Mouse (Mus musculus): Measurements from ENCODE around the gene Mthfd1.

The Mthfd1 gene

DNA sequence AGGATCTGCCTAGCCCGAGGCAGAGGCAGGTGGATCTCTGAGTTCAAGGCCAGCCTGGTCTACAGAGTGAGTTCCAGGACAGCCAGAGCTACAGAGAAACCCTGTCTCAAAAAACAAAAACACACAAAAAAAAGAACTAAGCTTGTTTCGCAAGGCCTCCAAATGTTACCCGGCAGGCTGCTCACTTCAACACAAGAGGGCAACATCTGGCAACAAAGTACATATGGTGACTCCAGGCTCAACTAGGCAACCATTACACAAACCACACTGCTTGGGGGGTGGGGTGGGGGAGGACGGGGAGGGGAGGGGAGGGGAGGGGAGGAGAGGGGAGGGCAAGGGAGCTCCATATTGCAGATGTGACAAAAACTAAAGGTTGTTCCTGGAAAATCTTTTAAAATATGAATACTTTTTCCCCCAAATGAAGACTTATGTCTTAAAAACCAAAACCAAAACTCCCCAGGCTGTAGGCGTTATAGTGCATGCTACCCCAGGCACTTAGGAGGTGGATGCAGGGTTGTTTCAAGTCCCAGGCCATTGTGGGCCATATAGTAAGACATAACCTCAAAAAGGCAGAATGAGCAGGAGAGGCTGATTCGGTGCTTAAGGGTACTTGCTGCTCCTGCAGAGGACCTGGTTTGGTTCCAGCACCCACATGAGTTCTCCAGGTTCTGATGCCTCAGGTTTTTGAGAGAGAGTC is 90.8 kb downstream of the Mthfd1 start:
- DNase-seq (ENCODE audit: low read depth, low spot score) = no peak

DNA sequence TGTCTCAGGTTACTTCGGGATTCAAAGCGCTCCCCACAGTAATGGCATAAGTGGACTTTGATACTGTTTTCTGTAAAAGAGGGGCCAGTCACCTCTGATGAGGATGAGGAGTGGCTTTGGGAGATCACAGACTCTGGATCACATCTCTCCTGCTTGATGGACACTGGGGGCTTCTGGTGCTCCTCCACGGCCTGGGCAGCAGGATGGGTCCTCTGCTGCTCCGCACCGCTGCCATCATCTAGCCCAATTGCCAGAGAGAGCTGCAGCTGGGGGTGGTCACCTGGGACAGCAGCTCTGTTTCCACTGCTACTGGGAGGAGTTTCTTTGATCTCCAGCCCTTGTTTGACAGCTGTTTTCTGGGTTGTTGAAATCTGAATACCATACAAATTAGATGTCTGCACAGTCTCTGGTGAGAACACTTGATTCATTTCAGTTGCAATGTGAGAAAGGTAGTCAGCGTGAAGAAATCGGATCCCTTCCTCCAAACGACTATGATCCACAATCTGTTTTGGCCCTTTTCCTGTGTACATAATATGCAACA is 94.7 kb downstream of the Mthfd1 start:
- DNase-seq (ENCODE audit: low read depth, low spot score) = no peak

DNA sequence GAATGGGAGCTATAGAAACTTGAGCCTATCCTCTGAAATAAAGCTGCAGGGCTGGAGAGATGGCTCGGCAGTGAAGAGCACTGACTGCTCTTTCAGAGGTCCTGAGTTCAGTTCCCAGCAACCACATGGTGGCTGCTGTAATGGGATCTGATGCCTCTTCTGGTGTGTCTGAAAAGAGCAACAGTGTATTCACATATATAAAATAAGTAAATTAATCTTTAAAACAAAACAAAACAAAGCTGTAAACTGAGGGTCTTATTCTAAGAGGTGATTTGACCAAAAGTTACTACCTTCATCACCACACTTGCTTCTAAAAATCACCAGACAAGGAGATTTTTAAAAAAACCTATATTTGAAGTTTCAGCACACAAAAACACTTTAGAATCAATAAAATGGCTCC is 105.8 kb downstream of the Mthfd1 start:
- no peak for DNase-seq (ENCODE audit: low read depth, low spot score)

DNA sequence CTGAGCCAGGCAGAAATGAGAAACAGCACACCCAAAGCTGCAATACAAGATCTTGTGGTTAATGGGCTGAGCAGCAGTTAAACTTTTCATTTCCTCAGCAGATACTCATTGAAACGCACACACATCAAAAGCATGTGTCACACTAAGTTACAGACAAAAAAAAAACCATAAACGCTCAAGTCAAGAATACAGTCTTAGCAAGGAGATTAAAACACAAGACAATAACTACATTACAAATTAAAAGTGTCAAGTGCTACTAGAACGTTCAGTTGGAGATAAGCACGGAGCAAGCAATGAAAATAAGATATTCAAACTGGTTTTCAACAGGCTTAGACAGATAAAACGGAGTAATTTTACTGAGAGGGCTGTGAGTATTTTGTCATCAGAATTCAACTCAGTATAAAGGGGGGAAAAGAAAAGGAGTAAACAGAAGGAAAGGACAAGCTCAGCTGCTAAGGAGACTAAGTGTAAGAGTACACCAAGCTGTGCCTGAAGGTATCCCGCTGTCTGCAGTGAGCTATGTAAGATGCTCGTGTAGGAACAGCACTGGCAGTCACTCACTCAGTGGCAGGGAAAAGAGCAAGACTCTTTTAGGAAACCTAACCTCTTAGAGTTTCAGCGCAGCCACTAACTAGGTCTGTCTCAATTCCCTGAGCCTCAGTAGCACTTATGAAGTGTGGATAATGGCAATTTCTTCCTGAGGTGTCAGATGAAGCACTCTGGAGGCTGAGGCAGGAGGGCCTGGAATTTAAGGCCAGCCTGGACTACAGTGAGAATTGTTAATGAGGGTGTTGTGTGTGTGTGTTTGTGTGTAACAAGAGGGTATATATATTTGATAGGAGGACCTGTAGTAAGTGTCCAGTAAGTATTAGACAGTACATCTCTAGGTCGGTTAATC is 106.6 kb downstream of the Mthfd1 start:
- DNase-seq (ENCODE audit: low read depth, low spot score) = no peak

DNA sequence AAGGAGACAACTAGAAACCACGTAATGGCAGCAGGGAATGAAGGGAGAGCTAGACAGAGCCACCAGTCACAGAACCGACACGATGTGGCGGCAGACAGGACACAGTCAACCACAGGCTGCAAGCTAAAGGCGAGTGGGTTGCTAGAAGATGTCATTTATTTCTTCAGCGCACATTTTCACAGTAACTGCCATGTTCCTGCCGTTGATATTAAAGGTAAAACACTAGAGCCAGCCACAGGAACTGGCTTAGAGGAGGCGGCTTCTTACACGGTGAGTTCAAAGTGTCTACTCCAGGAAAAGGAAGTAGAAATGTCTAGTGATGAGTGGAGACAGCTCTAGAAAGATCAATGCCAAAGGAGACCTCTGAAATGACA is 107.2 kb downstream of the Mthfd1 start:
- DNase-seq (ENCODE audit: low read depth, low spot score) = no peak

DNA sequence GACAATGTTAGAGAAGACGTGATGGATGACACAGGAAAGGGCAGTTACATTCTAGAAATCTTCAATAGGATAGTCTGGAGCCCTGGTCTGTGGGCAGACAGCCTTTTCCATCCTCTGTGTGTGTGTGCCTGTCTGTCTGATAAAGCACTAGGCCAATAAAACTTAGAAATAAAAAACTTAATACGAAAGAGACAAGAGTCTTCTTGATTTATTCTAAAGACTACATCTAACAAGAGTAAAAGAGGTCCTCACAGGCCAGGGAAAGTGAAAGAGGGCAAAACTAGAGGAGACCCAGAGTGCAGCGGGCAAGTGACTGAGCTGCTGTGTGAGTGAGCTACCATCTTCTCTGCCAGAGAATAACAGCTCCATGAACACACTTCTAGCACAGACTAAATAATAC is 111.2 kb downstream of the Mthfd1 start:
- no peak for DNase-seq (ENCODE audit: low read depth, low spot score)

DNA sequence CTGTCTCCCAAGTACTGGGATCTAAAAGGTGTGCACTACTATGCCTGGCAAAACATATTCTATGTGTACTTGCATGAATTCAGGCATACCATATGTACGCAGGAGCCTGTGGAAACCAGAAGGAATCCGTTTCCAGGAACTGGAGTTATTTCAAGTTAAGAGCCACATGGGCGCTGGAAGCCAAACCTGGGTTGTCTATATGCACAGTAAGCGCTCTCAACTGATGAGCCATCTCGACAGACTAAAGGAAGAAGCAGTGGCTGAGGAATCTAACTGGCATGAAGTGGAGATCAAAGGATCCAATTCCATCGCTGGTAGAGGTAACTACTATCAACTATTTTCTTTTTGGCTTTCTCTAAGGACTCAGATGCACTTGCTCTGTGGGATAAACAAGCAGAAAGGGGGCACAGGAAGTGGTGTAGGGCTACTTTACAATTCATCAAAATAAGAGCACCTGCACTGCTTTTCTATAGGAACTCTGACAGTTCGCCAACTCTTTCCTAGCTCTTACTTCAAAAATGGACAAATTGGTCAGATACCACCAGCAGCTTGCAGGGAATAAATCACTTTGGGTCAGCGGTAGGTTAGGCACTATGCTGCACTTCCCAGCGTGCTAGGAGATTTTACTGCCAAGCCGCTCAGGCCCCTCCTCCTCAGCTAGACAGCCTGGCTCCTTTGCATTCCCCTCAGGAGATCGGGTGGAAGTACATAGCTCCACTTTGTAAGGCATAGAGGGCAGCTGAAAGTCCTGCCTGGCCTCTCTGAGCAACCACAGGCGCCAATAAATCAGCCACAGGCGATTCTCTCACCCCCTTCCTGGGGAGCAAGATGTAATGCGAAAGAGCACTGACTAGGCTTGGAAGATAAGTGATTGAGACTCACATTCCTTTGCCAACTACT is 112.2 kb downstream of the Mthfd1 start:
- DNase-seq (ENCODE audit: low read depth, low spot score) = peak; percentile 84

DNA sequence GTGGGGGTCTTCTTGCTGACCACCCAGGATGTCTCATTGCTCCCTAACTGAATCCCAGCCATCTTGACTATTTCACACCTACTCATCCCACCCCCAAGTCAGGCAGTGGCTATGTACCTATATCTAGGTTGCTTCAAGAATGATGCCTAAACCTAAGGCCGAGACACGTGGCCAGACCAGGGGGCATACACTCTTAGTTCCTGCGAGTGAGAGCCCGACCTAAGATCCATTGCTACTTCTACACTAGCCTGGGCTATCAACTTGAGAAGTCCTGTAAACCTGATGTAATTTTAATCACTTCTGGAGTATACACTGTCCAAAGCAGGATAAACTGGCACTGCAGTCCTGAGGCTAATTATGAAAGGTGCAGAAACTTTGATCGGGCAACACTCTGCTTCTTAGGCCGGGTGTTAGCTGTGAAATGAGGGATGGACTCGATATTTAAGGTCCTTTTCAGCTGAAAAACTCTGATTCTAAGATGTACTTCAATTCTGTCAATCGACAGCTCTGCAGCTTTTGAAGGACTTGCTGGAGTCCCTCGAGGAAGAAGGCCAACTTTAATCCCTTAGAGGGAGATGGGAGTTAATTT is 113.2 kb downstream of the Mthfd1 start:
- no peak for DNase-seq (ENCODE audit: low read depth, low spot score)

DNA sequence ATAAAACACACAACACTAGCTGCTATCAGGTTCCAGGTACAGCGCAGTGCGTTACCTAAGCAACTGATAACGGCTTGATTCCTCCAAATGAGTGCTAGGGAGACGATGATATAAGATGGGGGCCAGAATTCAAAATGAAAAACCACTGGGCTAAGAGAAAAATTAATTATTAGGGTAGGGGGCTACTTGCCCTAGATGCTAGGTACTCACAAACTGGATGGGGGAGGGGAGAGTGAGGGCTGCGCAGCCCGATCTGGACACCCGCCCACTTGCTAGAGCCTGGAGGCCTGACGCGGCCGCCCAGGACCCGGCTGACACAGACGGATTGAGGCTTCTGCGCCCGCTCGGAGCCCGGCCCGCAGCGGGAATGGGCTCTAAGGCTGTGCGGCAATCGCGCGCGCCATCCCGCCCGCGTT is 113.7 kb downstream of the Mthfd1 start:
- peak; percentile 70 for DNase-seq (ENCODE audit: low read depth, low spot score)
